Mouse (Mus musculus) spleen, postnatal 10 days (tissue): ENCODE data around the gene Ntf5.
"Not testable (repeated sequence)": the region's sequence is repeated elsewhere in the genome, so short reads cannot be mapped to it uniquely, and the experiment has no call there.

Source experiments
- DNase-seq, 2 experiments: peaks; one replicate each; pipeline ENCODE4 v3.0.0; 2021 to 2022; ENCODE audit warnings: low spot score in 2 of 2

Gene Ntf5

DNA sequence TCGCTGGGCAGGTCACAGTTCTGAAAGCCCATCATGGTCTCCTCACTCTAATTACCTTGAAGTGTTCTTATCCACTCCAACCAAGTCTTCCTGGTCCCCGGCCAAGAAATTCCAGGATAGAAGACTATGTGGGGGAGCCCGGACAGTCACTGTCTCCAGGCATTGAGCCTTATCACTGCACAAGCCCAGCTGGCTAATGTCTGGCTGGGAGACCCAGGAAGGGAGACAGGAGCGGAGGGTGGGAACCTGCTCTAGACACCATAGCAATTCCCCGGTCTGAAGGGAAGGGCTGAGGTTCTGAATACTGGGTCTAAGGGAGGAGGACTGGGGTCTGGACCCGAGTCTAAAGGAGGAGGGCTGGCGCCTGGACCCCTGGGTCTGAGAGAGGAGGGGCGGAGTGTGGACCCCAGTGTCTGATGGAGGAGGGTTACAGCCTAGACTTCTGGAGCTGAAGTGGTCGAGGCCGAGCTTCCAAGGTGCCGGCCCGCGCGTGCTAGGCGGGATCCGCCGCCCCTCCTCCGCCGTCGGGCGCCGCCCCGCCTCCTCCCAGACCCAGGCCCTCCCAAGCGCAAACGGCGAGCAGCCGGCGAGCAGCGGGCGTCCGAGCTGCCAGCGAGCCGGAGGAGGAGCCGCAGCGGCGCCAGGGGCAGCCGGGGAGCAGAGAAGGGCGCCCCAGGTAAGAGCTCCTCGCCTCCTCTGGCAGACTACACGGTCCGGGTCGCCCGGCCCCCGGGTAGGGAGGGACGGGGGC is at the start of gene Ntf5:
TSS of gene Ntf5 (plus strand) at position 583 of the 751 bp plus-strand sequence.
- DNase-seq = no peak

GRCm38 (mm10) chr7:45363983-45364382 is 49.5 kb upstream of the Ntf5 start:
- no peak for DNase-seq

DNA sequence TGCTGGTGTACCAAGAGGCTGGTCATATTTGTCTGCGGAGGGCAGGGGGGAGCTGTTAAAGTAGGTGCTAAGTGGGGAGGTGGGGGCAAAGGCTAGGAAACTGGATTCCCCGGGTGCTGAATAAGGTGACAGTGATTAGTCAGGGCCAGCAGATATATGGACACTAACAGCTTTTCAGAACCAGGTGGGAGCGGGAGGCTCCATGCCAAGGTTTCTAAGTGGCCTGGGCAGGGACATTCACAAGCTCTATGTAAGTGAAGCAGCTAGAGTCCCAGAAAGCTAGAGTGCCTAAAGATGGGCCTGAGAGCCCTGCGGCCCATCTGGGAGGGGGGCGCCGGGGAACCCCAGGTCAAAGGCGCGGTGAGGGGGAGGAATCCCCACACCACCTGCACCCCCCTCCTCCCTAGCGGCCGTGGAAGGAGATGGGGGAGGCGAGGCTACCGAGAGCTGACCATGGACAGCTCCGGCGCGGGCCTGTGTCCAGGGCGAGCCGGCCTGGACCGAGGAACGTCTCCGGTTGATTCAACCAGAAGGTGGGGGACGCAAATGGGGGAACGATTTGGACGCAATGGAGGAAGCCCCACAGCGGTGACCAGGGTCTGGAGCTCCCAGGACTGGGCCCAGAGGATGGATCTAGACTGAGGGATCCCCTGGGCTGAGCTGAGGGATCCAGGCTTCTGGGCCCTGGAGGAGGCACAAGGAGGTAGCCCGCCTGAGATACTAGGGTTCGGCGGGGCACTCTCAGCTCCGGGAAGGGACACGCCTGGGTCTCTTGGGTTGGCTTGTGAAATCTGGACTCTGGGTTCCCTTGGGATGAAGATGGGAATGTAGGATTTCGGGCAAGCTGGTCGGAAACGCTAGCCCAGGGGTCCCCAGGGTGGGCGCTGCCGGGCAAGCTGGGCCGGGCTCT is 47.5 kb upstream of the Ntf5 start:
- no peak for DNase-seq

GRCm38 (mm10) chr7:45366652-45367019 is 46.9 kb upstream of the Ntf5 start, which contains the start of gene Ppfia3:
Gene Ppfia3, minus strand, starts transcription at chr7:45367019.
- no peak for DNase-seq

- DNase-seq = peak; percentile 94 to 96
Measured at GRCm38 (mm10) chr7:45367020-45367880, 46.2 kb upstream of the Ntf5 start.

DNA sequence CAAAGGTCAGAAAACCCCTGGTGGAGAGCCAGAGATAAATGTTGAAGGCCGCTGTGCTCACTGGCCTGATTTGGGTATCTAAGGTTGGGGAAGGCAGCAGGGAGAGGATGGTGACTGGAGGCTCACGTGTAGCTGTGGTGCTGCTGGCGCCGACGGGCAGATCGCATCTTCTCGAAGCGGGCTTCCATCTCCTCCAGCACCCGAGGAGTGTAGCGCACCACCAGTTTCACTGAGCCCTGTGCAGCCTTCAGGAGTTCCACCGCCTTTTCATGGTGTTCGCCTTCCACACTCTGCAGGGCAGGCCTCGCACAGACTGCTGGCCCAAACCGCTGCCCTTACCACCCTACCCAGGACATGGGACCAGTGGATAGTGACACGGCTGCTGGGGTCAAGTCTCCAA is 45.3 kb upstream of the Ntf5 start:
- DNase-seq = no peak

GRCm38 (mm10) chr7:45369022-45369745 is 44.3 kb upstream of the Ntf5 start:
- DNase-seq = no peak

DNA sequence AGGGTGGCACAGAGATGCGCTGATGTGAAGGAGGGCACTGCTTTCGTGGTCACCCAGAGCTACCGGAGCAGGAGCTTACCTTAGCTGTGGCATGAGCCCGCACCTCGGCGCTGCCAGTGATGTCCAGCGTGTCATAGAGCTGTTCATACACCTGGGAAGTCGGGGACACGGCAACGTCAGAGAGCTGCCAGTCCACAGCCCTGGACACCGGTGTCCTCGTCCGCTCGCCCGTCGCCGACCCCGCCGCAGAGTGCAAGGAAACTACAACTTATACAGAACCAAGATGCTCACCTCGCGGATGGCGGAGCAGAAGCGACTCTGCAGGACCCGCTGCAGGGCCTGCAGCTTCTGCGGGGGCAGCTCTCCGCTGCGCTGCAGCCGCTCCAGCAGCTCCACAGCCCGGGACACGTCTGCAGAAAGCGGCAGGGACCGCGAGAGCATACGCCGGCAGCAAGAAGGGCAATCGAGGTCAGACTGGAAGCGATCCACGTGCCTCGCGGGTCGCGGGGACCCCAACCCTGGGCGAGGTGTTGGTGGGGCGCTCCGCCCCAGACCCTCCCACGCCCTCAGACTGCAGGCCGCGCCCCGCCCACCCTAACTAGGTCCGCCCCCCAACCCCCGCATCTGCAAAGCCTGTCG is 43.5 kb upstream of the Ntf5 start:
- peak in 1 of 2 experiments; percentile 11 for DNase-seq

DNA sequence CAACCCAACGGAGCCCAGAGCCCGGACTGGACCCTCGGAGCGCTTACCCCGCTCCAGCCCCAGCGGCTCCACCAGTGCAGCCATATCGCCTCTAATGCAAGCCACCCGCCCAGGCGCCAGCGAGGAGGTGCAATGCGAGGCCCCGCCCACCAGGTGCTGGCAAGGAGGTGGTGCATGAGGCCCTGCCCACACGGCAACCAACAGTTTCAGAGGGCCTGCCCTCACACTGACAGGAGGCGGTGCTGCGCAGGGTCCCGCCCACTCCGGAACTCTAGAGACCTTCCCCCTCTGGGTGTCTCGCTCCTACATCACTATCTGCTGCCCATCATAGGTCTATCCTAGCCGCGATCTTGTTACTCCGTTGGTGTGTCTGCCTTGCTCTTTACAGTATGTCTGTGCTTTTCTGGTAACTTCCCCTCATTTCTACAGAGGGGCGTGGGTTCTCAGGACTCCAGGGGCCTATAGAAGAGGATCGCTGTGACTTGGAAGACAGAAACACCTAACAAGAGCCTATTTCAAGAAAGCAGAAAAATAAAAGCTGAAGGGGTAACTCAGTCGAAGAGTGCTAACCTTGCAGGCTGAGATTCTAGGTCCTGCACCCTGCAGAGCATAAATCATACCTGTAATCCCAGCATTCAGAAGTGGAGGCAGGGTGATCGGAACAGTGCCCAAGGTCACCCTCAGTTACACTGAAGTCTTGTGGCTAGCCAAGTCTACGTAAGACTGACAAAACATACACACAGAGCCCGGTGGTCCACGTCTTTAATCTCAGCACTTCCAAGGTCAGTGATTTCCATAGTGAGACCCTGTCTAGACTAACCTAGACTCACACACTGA is 42.8 kb upstream of the Ntf5 start, which contains the start of gene Lin7b:
TSS of gene Lin7b (minus strand) at position 109 of the 837 bp plus-strand sequence.
- DNase-seq = peak; percentile 75 to 94

- no peak for DNase-seq
Measured at GRCm38 (mm10) chr7:45372371-45372770, 41.1 kb upstream of the Ntf5 start.

GRCm38 (mm10) chr7:45374620-45375019 is 38.9 kb upstream of the Ntf5 start:
- no peak for DNase-seq

DNA sequence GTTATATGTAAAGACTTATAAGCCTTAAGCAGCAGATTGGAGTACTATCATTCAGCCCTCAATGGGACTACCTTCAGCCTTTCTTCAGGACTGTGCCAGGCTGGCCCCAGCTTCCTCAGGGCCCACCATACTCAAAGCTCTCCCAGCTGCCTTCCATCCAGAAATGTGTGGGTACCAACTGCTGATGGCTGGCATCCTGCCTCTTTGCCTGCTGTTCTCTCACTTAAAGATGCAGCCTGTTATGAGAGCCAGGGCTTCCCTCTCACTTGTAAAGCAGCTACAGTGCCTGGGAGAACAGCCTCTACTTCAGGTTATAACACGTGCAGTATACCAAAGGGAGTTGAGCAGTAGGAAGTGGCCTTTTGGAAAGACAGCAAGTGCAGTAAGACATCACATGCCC is 37.4 kb upstream of the Ntf5 start:
- DNase-seq = no peak

GRCm38 (mm10) chr7:45386077-45386476 is 27.4 kb upstream of the Ntf5 start:
- no peak for DNase-seq

GRCm38 (mm10) chr7:45395129-45395541 is 18.4 kb upstream of the Ntf5 start:
- DNase-seq = no peak

DNA sequence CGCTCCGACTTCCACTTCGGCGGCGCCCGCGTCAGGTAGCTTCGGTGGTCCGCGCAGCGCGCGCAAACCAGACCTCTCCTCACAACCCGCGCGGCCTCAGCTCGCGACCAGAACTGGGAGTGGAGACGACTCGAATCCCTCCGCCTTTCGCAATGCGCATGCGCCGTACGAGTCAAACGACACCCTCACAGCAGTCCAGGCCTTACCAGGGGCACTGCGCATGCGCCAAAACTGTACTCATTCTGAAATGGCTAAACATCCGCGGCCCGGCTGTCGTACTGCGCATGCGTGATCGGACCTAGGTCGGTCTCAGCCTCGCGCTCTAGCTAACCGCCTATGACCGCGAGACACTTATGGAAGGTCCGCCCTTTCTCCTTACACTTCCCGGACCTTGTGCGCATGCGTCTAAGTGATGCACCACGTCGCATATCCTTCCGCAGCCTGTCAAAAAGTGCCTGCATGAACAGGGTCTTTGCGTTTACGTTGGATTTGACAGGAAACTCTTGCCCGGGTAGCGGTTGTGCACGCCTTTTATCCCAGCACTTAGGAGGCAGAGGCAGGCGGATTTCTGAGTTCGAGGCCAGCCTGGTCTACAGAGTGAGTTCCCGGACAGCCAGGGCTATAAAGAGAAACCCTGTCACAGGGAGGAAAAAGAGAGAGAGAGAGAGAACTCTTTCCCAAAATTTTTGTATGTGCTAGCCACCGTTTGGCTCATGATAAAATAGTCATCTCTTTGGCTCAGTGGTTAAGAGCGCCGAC is 17.7 kb upstream of the Ntf5 start, which contains the start of gene Snrnp70:
TSS of gene Snrnp70 (minus strand) at position 165 of the 759 bp plus-strand sequence.
- peak; percentile 99 to 100 for DNase-seq

- not testable (repeated sequence) for DNase-seq
Measured at GRCm38 (mm10) chr7:45396337-45396775, 17.1 kb upstream of the Ntf5 start.

DNA sequence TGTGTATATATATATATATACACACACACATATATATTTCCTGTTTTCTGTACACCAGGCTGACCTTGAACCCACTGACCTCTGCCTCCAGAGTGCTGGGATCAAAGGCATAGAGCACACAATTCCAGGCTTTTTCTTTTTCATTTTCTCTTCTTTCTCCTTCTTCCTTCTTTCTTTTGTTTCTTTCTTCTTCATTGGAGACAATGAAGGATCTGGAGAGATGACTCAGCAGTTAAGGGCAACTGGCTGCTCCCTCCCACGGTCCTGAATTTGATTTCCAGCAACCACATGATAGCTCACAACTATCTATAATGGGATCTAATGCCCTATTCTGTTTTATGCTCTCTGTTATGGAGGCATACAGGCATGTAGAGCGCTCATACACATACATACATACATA is 16.7 kb upstream of the Ntf5 start:
- DNase-seq = no peak

DNA sequence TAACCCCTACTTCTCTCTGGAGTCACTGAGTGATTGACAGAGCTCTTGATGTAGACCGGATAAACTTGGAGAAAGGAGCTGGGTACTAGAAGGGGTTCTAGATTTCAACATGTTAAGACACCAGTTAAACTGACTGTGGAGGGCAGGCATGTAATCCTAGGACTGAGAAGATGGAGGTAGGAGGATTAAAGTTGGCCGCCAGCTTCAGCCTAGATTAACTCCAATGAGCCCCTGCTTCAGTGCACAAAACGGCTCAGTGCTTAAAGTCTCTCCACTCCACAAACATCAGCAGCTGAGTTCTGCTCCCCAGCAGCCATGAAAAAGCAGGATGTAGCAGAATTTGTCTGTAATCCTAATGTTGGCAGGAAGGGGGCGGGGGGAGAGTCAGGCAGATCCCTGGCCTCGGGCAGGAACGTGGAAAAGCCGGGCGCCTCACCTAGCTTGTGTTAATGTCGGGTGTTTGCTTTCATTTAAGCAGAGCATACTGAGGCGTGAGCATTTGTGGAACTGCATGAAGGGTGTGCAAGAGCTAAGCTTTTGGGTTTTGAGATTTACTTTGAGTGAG is 11.9 kb upstream of the Ntf5 start:
- no peak for DNase-seq
